Mouse (Mus musculus): ENCODE data around the gene Ablim1. TPM values are rescaled to one million over a fixed set of nuclear protein-coding genes. Genes with fewer than 3 reads are reported as not detected.

The Ablim1 gene
- polyA plus RNA-seq, 1 experiment from 2014 or later = 6.1 TPM

GRCm38 (mm10) chr19:57195169-57195930 is 119.4 kb downstream of the Ablim1 start:
- WGBS (ENCODE audit: insufficient replicate concordance) = 72% methylated on average over 11 of the region's 11 CpGs
- Histone ChIP-seq H3K4me1 (peaks cover 15% of the 10 kb centered on the region), H3K27ac (no peak overlapping the region), H3K27me3 (replicated peaks) (peaks cover 46% of the 10 kb centered on the region), H3K4me3 (no peak overlapping the region), H3K9me3 (replicated peaks) (no peaks in the 10 kb centered on the region), H3K9ac (no peak overlapping the region), H3K4me2 (no peak overlapping the region), H3K36me3 (no peaks in the 10 kb centered on the region)
- ATAC-seq = no peak

- Histone ChIP-seq H3K4me2 (no peak overlapping the region), H3K9me3 (replicated peaks) (no peaks in the 10 kb centered on the region), H3K27ac (no peak overlapping the region), H3K36me3 (no peaks in the 10 kb centered on the region), H3K27me3 (replicated peaks) (peaks cover 45% of the 10 kb centered on the region), H3K9ac (no peak overlapping the region), H3K4me1 (peaks cover 7% of the 10 kb centered on the region; the same call in 1 of the 2 replicates), H3K4me3 (no peak overlapping the region)
- no peak for ATAC-seq
- 64% methylated on average over 6 of the region's 6 CpGs for WGBS (ENCODE audit: insufficient replicate concordance)
Observed at GRCm38 (mm10) chr19:57193958-57194357, 120.8 kb downstream of the Ablim1 start.

GRCm38 (mm10) chr19:57193382-57193781 is 121.3 kb downstream of the Ablim1 start:
- Histone ChIP-seq H3K4me1 (0 out of 2 replicates have a peak, but pooled peaks cover 2% of the 10 kb centered on the region), H3K27ac (no peak overlapping the region), H3K27me3 (replicated peaks) (peaks cover 39% of the 10 kb centered on the region), H3K4me2 (no peak overlapping the region), H3K9ac (no peak overlapping the region), H3K9me3 (replicated peaks) (no peaks in the 10 kb centered on the region), H3K36me3 (no peaks in the 10 kb centered on the region), H3K4me3 (no peak overlapping the region)
- ATAC-seq = no peak
- WGBS (ENCODE audit: insufficient replicate concordance) = 77% methylated on average over 12 of the region's 12 CpGs

GRCm38 (mm10) chr19:57191109-57191508 is 123.6 kb downstream of the Ablim1 start:
- WGBS (ENCODE audit: insufficient replicate concordance) = 76% methylated on average over 1 of the region's 1 CpGs
- peaks cover 17% of the 10 kb centered on the region for H3K27me3 ChIP-seq (replicated peaks)
- no peak overlapping the region for H3K9ac ChIP-seq
- no peak for ATAC-seq
- no peaks in the 10 kb centered on the region for H3K4me1 ChIP-seq
- no peak overlapping the region for H3K4me3 ChIP-seq
- no peaks in the 10 kb centered on the region for H3K9me3 ChIP-seq (replicated peaks)
- H3K36me3 ChIP-seq = no peaks in the 10 kb centered on the region
- no peak overlapping the region for H3K27ac ChIP-seq
- H3K4me2 ChIP-seq = no peak overlapping the region

GRCm38 (mm10) chr19:57189427-57189826 is 125.3 kb downstream of the Ablim1 start:
- H3K36me3 ChIP-seq = no peaks in the 10 kb centered on the region
- H3K9ac ChIP-seq = no peak overlapping the region
- WGBS (ENCODE audit: insufficient replicate concordance) = 56% methylated on average over 5 of the region's 5 CpGs
- H3K4me1 ChIP-seq = no peaks in the 10 kb centered on the region
- no peak overlapping the region for H3K27ac ChIP-seq
- H3K9me3 ChIP-seq (replicated peaks) = no peaks in the 10 kb centered on the region
- H3K4me2 ChIP-seq = no peak overlapping the region
- no peaks in the 10 kb centered on the region for H3K27me3 ChIP-seq (replicated peaks)
- no peak for ATAC-seq
- no peak overlapping the region for H3K4me3 ChIP-seq

- Histone ChIP-seq H3K36me3 (no peaks in the 10 kb centered on the region), H3K9me3 (replicated peaks) (no peaks in the 10 kb centered on the region), H3K4me1 (no peaks in the 10 kb centered on the region), H3K9ac (no peak overlapping the region), H3K27ac (no peak overlapping the region), H3K4me3 (no peak overlapping the region), H3K4me2 (no peak overlapping the region), H3K27me3 (replicated peaks) (no peaks in the 10 kb centered on the region)
- 57% methylated on average over 4 of the region's 4 CpGs for WGBS (ENCODE audit: insufficient replicate concordance)
- no peak for ATAC-seq
Observed at GRCm38 (mm10) chr19:57188553-57188952, 126.2 kb downstream of the Ablim1 start.

GRCm38 (mm10) chr19:57185021-57185420 is 129.7 kb downstream of the Ablim1 start:
- no peaks in the 10 kb centered on the region for H3K36me3 ChIP-seq
- ATAC-seq = no peak
- WGBS (ENCODE audit: insufficient replicate concordance) = 44% methylated on average over 3 of the region's 3 CpGs
- H3K27ac ChIP-seq = no peak overlapping the region
- no peak overlapping the region for H3K4me3 ChIP-seq
- H3K4me1 ChIP-seq = peaks cover 11% of the 10 kb centered on the region; the same call in 1 of the 2 replicates
- no peak overlapping the region for H3K4me2 ChIP-seq
- H3K27me3 ChIP-seq (replicated peaks) = no peaks in the 10 kb centered on the region
- no peaks in the 10 kb centered on the region for H3K9me3 ChIP-seq (replicated peaks)
- H3K9ac ChIP-seq = no peak overlapping the region

- H3K4me3 ChIP-seq = no peak overlapping the region
- H3K27ac ChIP-seq = peak overlapping the region; percentile 66
- no peaks in the 10 kb centered on the region for H3K9me3 ChIP-seq (replicated peaks)
- H3K36me3 ChIP-seq = no peaks in the 10 kb centered on the region
- H3K27me3 ChIP-seq (replicated peaks) = no peaks in the 10 kb centered on the region
- 63% methylated on average over 13 of the region's 13 CpGs for WGBS (ENCODE audit: insufficient replicate concordance)
- ATAC-seq = no peak
- H3K4me1 ChIP-seq = peaks cover 13% of the 10 kb centered on the region; the same call in 1 of the 2 replicates
- H3K9ac ChIP-seq = no peak overlapping the region
- H3K4me2 ChIP-seq = no peak overlapping the region
Observed at GRCm38 (mm10) chr19:57182938-57183720, 131.6 kb downstream of the Ablim1 start.

GRCm38 (mm10) chr19:57181852-57182528 is 132.7 kb downstream of the Ablim1 start:
- no peaks in the 10 kb centered on the region for H3K36me3 ChIP-seq
- no peak overlapping the region for H3K4me3 ChIP-seq
- WGBS (ENCODE audit: insufficient replicate concordance) = 68% methylated on average over 10 of the region's 10 CpGs
- peak overlapping the region; percentile 70 for H3K27ac ChIP-seq
- H3K4me1 ChIP-seq = peaks cover 13% of the 10 kb centered on the region; the same call in 1 of the 2 replicates
- peak; percentile 66 for ATAC-seq
- no peaks in the 10 kb centered on the region for H3K9me3 ChIP-seq (replicated peaks)
- no peak overlapping the region for H3K9ac ChIP-seq
- H3K27me3 ChIP-seq (replicated peaks) = no peaks in the 10 kb centered on the region
- H3K4me2 ChIP-seq = no peak overlapping the region

- WGBS (ENCODE audit: insufficient replicate concordance) = 86% methylated on average over 6 of the region's 6 CpGs
- H3K4me3 ChIP-seq = no peak overlapping the region
- ATAC-seq = no peak; the same call in 1 of the 2 replicates
- H3K9ac ChIP-seq = no peak overlapping the region
- H3K4me1 ChIP-seq = peaks cover 13% of the 10 kb centered on the region; the same call in 1 of the 2 replicates
- no peaks in the 10 kb centered on the region for H3K36me3 ChIP-seq
- H3K9me3 ChIP-seq (replicated peaks) = no peaks in the 10 kb centered on the region
- H3K27me3 ChIP-seq (replicated peaks) = no peaks in the 10 kb centered on the region
- peak overlapping the region; percentile 70 for H3K27ac ChIP-seq
- H3K4me2 ChIP-seq = no peak overlapping the region
Observed at GRCm38 (mm10) chr19:57181317-57181716, 133.4 kb downstream of the Ablim1 start.

- H3K9me3 ChIP-seq (replicated peaks) = no peaks in the 10 kb centered on the region
- no peak overlapping the region for H3K4me3 ChIP-seq
- no peaks in the 10 kb centered on the region for H3K27me3 ChIP-seq (replicated peaks)
- no peak overlapping the region for H3K4me2 ChIP-seq
- H3K27ac ChIP-seq = peak overlapping the region; percentile 70
- no peak overlapping the region for H3K9ac ChIP-seq
- WGBS (ENCODE audit: insufficient replicate concordance) = 52% methylated on average over 3 of the region's 3 CpGs
- no peaks in the 10 kb centered on the region for H3K36me3 ChIP-seq
- H3K4me1 ChIP-seq = peaks cover 13% of the 10 kb centered on the region; the same call in 1 of the 2 replicates
- no peak for ATAC-seq
Observed at GRCm38 (mm10) chr19:57180908-57181307, 133.8 kb downstream of the Ablim1 start.

Data from liver, embryonic 12.5 days (tissue).